Mouse (Mus musculus) CH12.LX (cell line): Measurements from ENCODE around the gene Mfsd4a. TPM values are rescaled to one million over a fixed set of nuclear protein-coding genes. Genes with fewer than 3 reads are reported as not detected.

ENCODE experiments used
- DNase-seq: peaks from one replicate; pipeline ENCODE4 v3.0.0-alpha.2; 2013; ENCODE audit errors: extremely low read depth
- H3K27ac ChIP-seq: 2 replicates; pipeline ENCODE4 v1.5.1; 2012; ENCODE audit warnings: low read depth, mild to moderate bottlenecking, control low read depth, moderate library complexity; ENCODE audit not compliant: insufficient read depth
- H3K27me3 ChIP-seq: replicated peaks from 2 replicates; pipeline ENCODE3; 2012; ENCODE audit warnings: inconsistent platforms
- H3K36me3 ChIP-seq, 2 experiments: replicated peaks in 1 of 2; 2 replicates each; pipeline versions ENCODE3 to v1.6.1; 2012; ENCODE audit warnings: inconsistent platforms in 1 of 2, low read length in 1 of 2, mild to moderate bottlenecking in 1 of 2, mixed read lengths in 1 of 2, moderate library complexity in 1 of 2; ENCODE audit not compliant: control insufficient read depth in 1 of 2, insufficient read depth in 1 of 2
- H3K4me1 ChIP-seq, 2 experiments: 2 replicates each; pipeline ENCODE4 v1.6.1; 2012; ENCODE audit warnings: inconsistent platforms in 1 of 2, moderate library complexity in 1 of 2; ENCODE audit not compliant: insufficient read depth in 2 of 2, control insufficient read depth in 1 of 2
- H3K4me2 ChIP-seq: 2 replicates; pipeline ENCODE4 v1.6.1; 2012; ENCODE audit warnings: low read depth, mild to moderate bottlenecking, control low read depth; ENCODE audit not compliant: poor library complexity, insufficient read depth, severe bottlenecking
- H3K4me3 ChIP-seq, 3 experiments: fragments of 150-350 bp in 1 of 3; sonication (generic) in 1 of 3; replicated peaks in 1 of 3; 2 replicates each; pipeline versions ENCODE3 to v1.5.1; 2011 to 2012; ENCODE audit warnings: low read depth in 2 of 3, low read length in 2 of 3, mild to moderate bottlenecking in 2 of 3, moderate library complexity in 2 of 3, control low read depth in 1 of 3, improper control_type of control experiment in 1 of 3, inconsistent platforms in 1 of 3, mixed read lengths in 1 of 3; ENCODE audit not compliant: poor library complexity in 1 of 3
- H3K79me2 ChIP-seq: replicated peaks from 2 replicates; pipeline ENCODE4 v1.6.1; 2012; ENCODE audit warnings: mild to moderate bottlenecking, moderate library complexity; ENCODE audit not compliant: control insufficient read depth, poor library complexity, insufficient read depth, severe bottlenecking; ENCODE audit errors: extremely low read depth
- H3K9ac ChIP-seq: 2 replicates; pipeline ENCODE4 v1.6.1; 2012; ENCODE audit warnings: low read depth, mild to moderate bottlenecking, control low read depth, moderate library complexity; ENCODE audit not compliant: insufficient read depth
- H3K9me3 ChIP-seq: replicated peaks from 2 replicates; pipeline ENCODE3; 2012; ENCODE audit warnings: low read length, inconsistent platforms, mixed read lengths
- BHLHE40 ChIP-seq: IDR thresholded peaks from 2 replicates; pipeline ENCODE4 v1.6.1; 2011; ENCODE audit warnings: mild to moderate bottlenecking, low read depth, low read length, improper control_type of control experiment
- CHD2 ChIP-seq: IDR thresholded peaks from 2 replicates; pipeline ENCODE4 v1.6.1; 2011; ENCODE audit warnings: low read length, improper control_type of control experiment
- CTCF ChIP-seq, 2 experiments: IDR thresholded peaks in 1 of 2; conservative IDR thresholded peaks in 1 of 2; 2 replicates each; pipeline ENCODE4 v1.5.1; 2011 to 2012; ENCODE audit warnings: low read depth in 2 of 2, low read length in 2 of 2, improper control_type of control experiment in 1 of 2, inconsistent platforms in 1 of 2, mild to moderate bottlenecking in 1 of 2, moderate library complexity in 1 of 2
- E2F4 ChIP-seq: IDR thresholded peaks from 2 replicates; pipeline ENCODE4 v1.6.1; 2011; ENCODE audit warnings: low read depth, low read length, improper control_type of control experiment; ENCODE audit not compliant: insufficient replicate concordance
- EP300 ChIP-seq: IDR thresholded peaks from 2 replicates; pipeline ENCODE4 v1.6.1; 2011; ENCODE audit warnings: low read length, improper control_type of control experiment
- ETS1 ChIP-seq: conservative IDR thresholded peaks from 2 replicates; pipeline ENCODE4 v1.6.1; 2012; ENCODE audit warnings: low read depth, mild to moderate bottlenecking, inconsistent platforms, low read length, improper control_type of control experiment, moderate library complexity
- GABPA ChIP-seq: IDR thresholded peaks from 2 replicates; pipeline ENCODE4 v1.6.1; 2012; ENCODE audit warnings: low read depth, low read length, improper control_type of control experiment, inconsistent platforms; ENCODE audit not compliant: insufficient replicate concordance
- HCFC1 ChIP-seq: IDR thresholded peaks from 2 replicates; pipeline ENCODE4 v1.6.1; 2012; ENCODE audit warnings: low read depth, mild to moderate bottlenecking, inconsistent platforms, low read length, improper control_type of control experiment
- IRF4 ChIP-seq: IDR thresholded peaks from 2 replicates; pipeline ENCODE4 v1.6.1; 2014; ENCODE audit warnings: low read depth, mild to moderate bottlenecking, inconsistent platforms, low read length, improper control_type of control experiment
- KAT2A ChIP-seq: IDR thresholded peaks from 2 replicates; pipeline ENCODE4 v1.6.1; 2012; ENCODE audit warnings: low read length, improper control_type of control experiment, inconsistent platforms; ENCODE audit not compliant: insufficient replicate concordance
- MAX ChIP-seq: IDR thresholded peaks from 2 replicates; pipeline ENCODE4 v1.6.1; 2011; ENCODE audit warnings: low read length, improper control_type of control experiment
- MEF2A ChIP-seq: IDR thresholded peaks from 2 replicates; pipeline ENCODE4 v1.6.1; 2014; ENCODE audit warnings: low read depth, mild to moderate bottlenecking, inconsistent platforms, low read length, improper control_type of control experiment, borderline replicate concordance
- MXI1 ChIP-seq: IDR thresholded peaks from 2 replicates; pipeline ENCODE4 v1.6.1; 2011; ENCODE audit warnings: mild to moderate bottlenecking, low read depth, low read length, improper control_type of control experiment
- MYC ChIP-seq: IDR thresholded peaks from 2 replicates; pipeline ENCODE4 v1.6.1; 2011; ENCODE audit warnings: low read depth, mild to moderate bottlenecking, improper control_type of control experiment, low read length
- NELFE ChIP-seq: IDR thresholded peaks from 2 replicates; pipeline ENCODE4 v1.6.1; 2011; ENCODE audit warnings: low read depth, low read length, improper control_type of control experiment
- NRF1 ChIP-seq: IDR thresholded peaks from 2 replicates; pipeline ENCODE4 v1.6.1; 2014; ENCODE audit warnings: low read depth, mild to moderate bottlenecking, inconsistent platforms, low read length, improper control_type of control experiment, moderate library complexity
- PAX5 ChIP-seq: IDR thresholded peaks from 2 replicates; pipeline ENCODE4 v1.6.1; 2012; ENCODE audit warnings: low read length, inconsistent platforms, mixed read lengths
- RAD21 ChIP-seq: IDR thresholded peaks from 2 replicates; pipeline ENCODE4 v1.6.1; 2011; ENCODE audit warnings: low read depth, mild to moderate bottlenecking, low read length, improper control_type of control experiment, moderate library complexity
- RCOR1 ChIP-seq: conservative IDR thresholded peaks from 2 replicates; pipeline ENCODE4 v1.6.1; 2012; ENCODE audit warnings: low read depth, mild to moderate bottlenecking, inconsistent platforms, low read length, improper control_type of control experiment
- SIN3A ChIP-seq: IDR thresholded peaks from 2 replicates; pipeline ENCODE4 v1.6.1; 2012; ENCODE audit warnings: low read length, improper control_type of control experiment, inconsistent platforms
- SMC3 ChIP-seq: IDR thresholded peaks from 2 replicates; pipeline ENCODE4 v1.6.1; 2011; ENCODE audit warnings: low read depth, low read length, improper control_type of control experiment
- TBP ChIP-seq: conservative IDR thresholded peaks from 2 replicates; pipeline ENCODE4 v1.6.1; 2011; ENCODE audit warnings: low read depth, low read length, improper control_type of control experiment
- TCF12 ChIP-seq: IDR thresholded peaks from 2 replicates; pipeline ENCODE4 v1.6.1; 2014; ENCODE audit warnings: low read depth, mild to moderate bottlenecking, inconsistent platforms, low read length, improper control_type of control experiment
- USF2 ChIP-seq: conservative IDR thresholded peaks from 2 replicates; pipeline ENCODE4 v1.6.1; 2011; ENCODE audit warnings: low read depth, low read length, improper control_type of control experiment
- dilution Hi-C: fragments of 300-500 bp; cut with MboI; formaldehyde crosslinking; loops from 2 replicates; pipeline ENCODE4 v1.14.3; 2020; ENCODE audit warnings: low sequenced_read_pairs; ENCODE audit not compliant: extremely low pct_unique_long_range_greater_than_20kb, extremely low pct_ligation_motif_present
- in situ Hi-C: fragments of 300-500 bp; cut with MboI; formaldehyde crosslinking; loops from 3 replicates; pipeline ENCODE4 v1.14.3; 2019; ENCODE audit warnings: low sequenced_read_pairs, low pct_ligation_motif_present, low pct_unique_long_range_greater_than_20kb, mixed read lengths
- polyA plus RNA-seq: library from polyadenylated mRNA; unstranded; fragments of >175 nt; gene quantifications from 2 replicates; pipeline ENCODE4 v1.2.1, GENCODE M21; 2012; ENCODE audit warnings: low read depth; ENCODE audit not compliant: insufficient read length
- total RNA-seq, 2 experiments: library from RNA; depleted of rRNA; stranded (reverse); fragments of 300-350 nt in 1 of 2; fragments of >200 nt in 1 of 2; gene quantifications; 2 replicates each; pipeline ENCODE4 v1.2.3; 2012 to 2014

Gene Mfsd4a
- total and polyA plus RNA-seq, 3 experiments = 1.4 to 11.8 (median 5.2) TPM

GRCm38 (mm10) chr1:132030574-132030973 lies 37.3 kb downstream of the Mfsd4a start:
- Histone ChIP-seq H3K27ac (0 out of 2 replicates have a peak overlapping the region, but pooled peaks have one; percentile 26), H3K27me3 (no peaks in the 10 kb centered on the region), H3K9ac (no peak overlapping the region), H3K9me3 (no peaks in the 10 kb centered on the region), H3K4me1 (peaks cover 40 to 89% of the 10 kb centered on the region in 2 experiments), H3K36me3 (peaks cover 55 to 86% of the 10 kb centered on the region in 2 experiments), H3K4me3 (no peak overlapping the region), H3K79me2 (peaks cover 20% of the 10 kb centered on the region), H3K4me2 (no peak overlapping the region)
- in situ Hi-C loops = no loop called here
- no peak for DNase-seq
- dilution Hi-C loops = no loop called here
- TF ChIP-seq PAX5 (no peak), GABPA (no peak), SIN3A (no peak), RAD21 (peak; percentile 65), NELFE (no peak), E2F4 (no peak), TBP (no peak), BHLHE40 (no peak), MYC (no peak), CTCF (conservative IDR thresholded peaks at IDR 0.05 in 1 of 2, IDR thresholded peaks at IDR 0.05 in 1 of 2; ENCODE audit: low read depth in 2 of 2, low read length in 2 of 2) (peak in 1 of 2 experiments; percentile 71; a peak in 3 of 4 replicates), SMC3 (peak; percentile 68), HCFC1 (no peak), IRF4 (no peak), MAX (no peak), CHD2 (no peak), RCOR1 (no peak)

- H3K27me3 ChIP-seq = no peaks in the 10 kb centered on the region
- peak overlapping the region; percentile 75 for H3K4me2 ChIP-seq
- no peaks in the 10 kb centered on the region for H3K9me3 ChIP-seq
- TF ChIP-seq NELFE = no peak
- TF ChIP-seq KAT2A = no peak
- no peak for TF ChIP-seq USF2
- peak; percentile 68 for TF ChIP-seq NRF1
- TF ChIP-seq IRF4 = peak; percentile 59
- no peak for TF ChIP-seq GABPA
- peak; percentile 75; the same call in 1 of the 2 replicates for TF ChIP-seq RCOR1
- peak; percentile 86 for TF ChIP-seq TCF12
- TF ChIP-seq EP300 = peak; percentile 69
- 0 out of 2 replicates have a peak, but pooled peaks have one; percentile 27 for TF ChIP-seq MYC
- TF ChIP-seq MEF2A = peak; percentile 33; the same call in 1 of the 2 replicates
- TF ChIP-seq MAX = peak; percentile 40; the same call in 1 of the 2 replicates
- peak; percentile 77; the same call in 1 of the 2 replicates for TF ChIP-seq MXI1
- peak; percentile 74 for TF ChIP-seq ETS1
- no peak for TF ChIP-seq PAX5
- peak; percentile 47; the same call in 1 of the 2 replicates for TF ChIP-seq BHLHE40
- TF ChIP-seq SIN3A = peak; percentile 88
- peak; percentile 58 for DNase-seq
- H3K4me1 ChIP-seq = peaks cover 34 to 91% of the 10 kb centered on the region in 2 experiments
- peaks cover 29% of the 10 kb centered on the region for H3K79me2 ChIP-seq
- dilution Hi-C loops = no loop called here
- H3K4me3 ChIP-seq = no peak overlapping the region
- no peak overlapping the region; the same call in 1 of the 2 replicates for H3K9ac ChIP-seq
- in situ Hi-C loops = no loop called here
- peaks cover 57 to 86% of the 10 kb centered on the region in 2 experiments for H3K36me3 ChIP-seq
- peak overlapping the region; percentile 71 for H3K27ac ChIP-seq
Observed at GRCm38 (mm10) chr1:132028413-132028812, 39.4 kb downstream of the Mfsd4a start.
